Mouse (Mus musculus) CD4-positive, CD25-positive, alpha-beta regulatory T cell, adult 2 months (primary cell): Measurements from ENCODE around the gene Adamts2.

ENCODE experiments used
- DNase-seq: peaks from one replicate; pipeline ENCODE4 v3.0.0-alpha.2; 2012; ENCODE audit warnings: low read depth, low spot score

Adamts2 gene

GRCm38 (mm10) chr11:50671820-50672310 is 70.0 kb downstream of the Adamts2 start:
- DNase-seq, result no peak

- no peak for DNase-seq
Observed at GRCm38 (mm10) chr11:50672866-50673265, 71.0 kb downstream of the Adamts2 start.

GRCm38 (mm10) chr11:50673525-50674250 is 71.8 kb downstream of the Adamts2 start:
- DNase-seq, result no peak

GRCm38 (mm10) chr11:50674390-50674789 is 72.5 kb downstream of the Adamts2 start:
- no peak for DNase-seq

GRCm38 (mm10) chr11:50678650-50679049 is 76.8 kb downstream of the Adamts2 start:
- no peak for DNase-seq

- DNase-seq, result no peak
Observed at GRCm38 (mm10) chr11:50681940-50682339, 80.1 kb downstream of the Adamts2 start.

- DNase-seq, result no peak
Observed at GRCm38 (mm10) chr11:50683821-50684220, 81.9 kb downstream of the Adamts2 start.

- DNase-seq, result no peak
Observed at GRCm38 (mm10) chr11:50688584-50688983, 86.7 kb downstream of the Adamts2 start.

- no peak for DNase-seq
Observed at GRCm38 (mm10) chr11:50689672-50690071, 87.8 kb downstream of the Adamts2 start.

GRCm38 (mm10) chr11:50699971-50700370 is 98.1 kb downstream of the Adamts2 start:
- no peak for DNase-seq

GRCm38 (mm10) chr11:50700496-50700895 is 98.6 kb downstream of the Adamts2 start:
- no peak for DNase-seq

- no peak for DNase-seq
Observed at GRCm38 (mm10) chr11:50703397-50703796, 101.5 kb downstream of the Adamts2 start.

- no peak for DNase-seq
Observed at GRCm38 (mm10) chr11:50704511-50704910, 102.6 kb downstream of the Adamts2 start.

GRCm38 (mm10) chr11:50707259-50707658 is 105.4 kb downstream of the Adamts2 start:
- DNase-seq, result no peak

GRCm38 (mm10) chr11:50713610-50714202 is 111.8 kb downstream of the Adamts2 start:
- DNase-seq, result peak; percentile 2

- DNase-seq, result no peak
Observed at GRCm38 (mm10) chr11:50715091-50715490, 113.2 kb downstream of the Adamts2 start.

GRCm38 (mm10) chr11:50717381-50717897 is 115.6 kb downstream of the Adamts2 start:
- no peak for DNase-seq

GRCm38 (mm10) chr11:50718862-50719261 is 117.0 kb downstream of the Adamts2 start:
- no peak for DNase-seq

GRCm38 (mm10) chr11:50720421-50720820 is 118.5 kb downstream of the Adamts2 start:
- DNase-seq, result no peak

- DNase-seq, result no peak
Observed at GRCm38 (mm10) chr11:50720856-50721550, 119.1 kb downstream of the Adamts2 start.

- no peak for DNase-seq
Observed at GRCm38 (mm10) chr11:50725595-50725994, 123.7 kb downstream of the Adamts2 start.

GRCm38 (mm10) chr11:50726035-50726434 is 124.2 kb downstream of the Adamts2 start:
- DNase-seq, result no peak
